Mouse (Mus musculus) bone marrow, adult 2 months (tissue): ENCODE results near the gene Brsk1. TPM values are rescaled to one million over a fixed set of nuclear protein-coding genes. Genes with fewer than 3 reads are reported as not detected.

ENCODE experiments used
- H3K27ac ChIP-seq: fragments of 200-500 bp; 2 replicates; pipeline ENCODE4 v1.5.1; 2012; ENCODE audit warnings: low read depth, mild to moderate bottlenecking, control low read depth, inconsistent platforms, low read length; ENCODE audit not compliant: control insufficient read depth, poor library complexity, insufficient read depth
- H3K4me1 ChIP-seq: fragments of 200-500 bp; 2 replicates; pipeline ENCODE4 v1.6.1; 2011; ENCODE audit warnings: low read length; ENCODE audit not compliant: control insufficient read depth, insufficient read depth
- H3K4me3 ChIP-seq: fragments of 200-500 bp; replicated peaks from 2 replicates; pipeline ENCODE3; 2011; ENCODE audit warnings: mild to moderate bottlenecking, low read depth, low read length, control low read depth; ENCODE audit not compliant: control insufficient read depth
- CTCF ChIP-seq: fragments of 200-500 bp; IDR thresholded peaks from 2 replicates; pipeline ENCODE4 v1.5.1; 2011; ENCODE audit warnings: low read length, control low read depth; ENCODE audit not compliant: control insufficient read depth, insufficient read depth
- POLR2A ChIP-seq: fragments of 200-500 bp; IDR thresholded peaks from 2 replicates; pipeline ENCODE4 v1.6.1; 2011; ENCODE audit warnings: low read depth, mild to moderate bottlenecking, control low read depth, low read length, borderline replicate concordance; ENCODE audit not compliant: control insufficient read depth
- WGBS: fragments of 180-500 bp; shearing (Covaris S2); methylation state at CpG from one replicate; pipeline ENCODE4 v1.1.7; 2018; 5-methylcytosine and 5-hydroxymethylcytosine counted together
- polyA plus RNA-seq: library from polyadenylated mRNA; stranded (reverse); fragments of >200 nt; gene quantifications from 2 replicates; pipeline ENCODE4 v1.2.4, GENCODE M21; 2011; ENCODE audit warnings: low replicate concordance; ENCODE audit not compliant: missing spikeins, insufficient read depth, insufficient read length

The Brsk1 gene
- polyA plus RNA-seq, 1 experiment, result 3.7 TPM

GRCm38 (mm10) chr7:4705098-4705497 is 14.7 kb downstream of the Brsk1 start:
- H3K4me3 ChIP-seq, result no peak overlapping the region
- no peaks in the 10 kb centered on the region for H3K4me1 ChIP-seq
- no peak overlapping the region for H3K27ac ChIP-seq
- WGBS, result 32% methylated on average over 18 of the region's 18 CpGs
- TF ChIP-seq CTCF, result peak; percentile 31; the same call in 1 of the 2 replicates
- TF ChIP-seq POLR2A, result no peak

- Histone ChIP-seq H3K4me1 (no peaks in the 10 kb centered on the region), H3K4me3 (no peak overlapping the region), H3K27ac (no peak overlapping the region)
- TF ChIP-seq CTCF, result no peak
- TF ChIP-seq POLR2A, result no peak
- 62% methylated on average over 3 of the region's 3 CpGs for WGBS
Observed at GRCm38 (mm10) chr7:4712594-4712993, 22.2 kb downstream of the Brsk1 start.

- TF ChIP-seq CTCF (no peak), POLR2A (no peak)
- no peak overlapping the region for H3K27ac ChIP-seq
- H3K4me3 ChIP-seq, result no peak overlapping the region
- WGBS, result 57% methylated on average over 6 of the region's 6 CpGs
- peaks cover 5% of the 10 kb centered on the region; the same call in 1 of the 2 replicates for H3K4me1 ChIP-seq
Observed at GRCm38 (mm10) chr7:4716955-4717354, 26.6 kb downstream of the Brsk1 start.

- no peak for TF ChIP-seq POLR2A
- TF ChIP-seq CTCF, result no peak
- Histone ChIP-seq H3K4me3 (no peak overlapping the region), H3K4me1 (peaks cover 6% of the 10 kb centered on the region; the same call in 1 of the 2 replicates), H3K27ac (no peak overlapping the region)
- WGBS, result 86% methylated on average over 3 of the region's 3 CpGs
Observed at GRCm38 (mm10) chr7:4719276-4719675, 28.9 kb downstream of the Brsk1 start.

GRCm38 (mm10) chr7:4723508-4723907 is 33.1 kb downstream of the Brsk1 start:
- Histone ChIP-seq H3K27ac (peak overlapping the region; percentile 56), H3K4me3 (peak overlapping the region; percentile 69), H3K4me1 (peaks cover 10% of the 10 kb centered on the region; the same call in 1 of the 2 replicates)
- WGBS, result 23% methylated on average over 12 of the region's 12 CpGs
- TF ChIP-seq CTCF, result no peak
- TF ChIP-seq POLR2A, result no peak

GRCm38 (mm10) chr7:4724359-4724758 is 34.0 kb downstream of the Brsk1 start:
- Histone ChIP-seq H3K4me3 (peak overlapping the region; percentile 69), H3K27ac (peak overlapping the region; percentile 73), H3K4me1 (peaks cover 10% of the 10 kb centered on the region; the same call in 1 of the 2 replicates)
- TF ChIP-seq POLR2A, result no peak
- no peak for TF ChIP-seq CTCF
- WGBS, result 0% methylated on average over 3 of the region's 3 CpGs

GRCm38 (mm10) chr7:4725169-4725568 is 34.8 kb downstream of the Brsk1 start, which contains the start of gene Tmem150b:
Gene Tmem150b, minus strand, starts transcription at chr7:4725249.
- Histone ChIP-seq H3K4me3 (peak within 1 kb of the TSS; percentile 69), H3K27ac (peak within 1 kb of the TSS; percentile 73), H3K4me1 (peaks cover 6% of the 10 kb centered on the region; the same call in 1 of the 2 replicates)
- 1% methylated on average over 7 of the region's 7 CpGs for WGBS
- no peak for TF ChIP-seq POLR2A
- no peak for TF ChIP-seq CTCF

GRCm38 (mm10) chr7:4731090-4731489 is 40.7 kb downstream of the Brsk1 start:
- peaks cover 8% of the 10 kb centered on the region for H3K4me1 ChIP-seq
- TF ChIP-seq POLR2A (no peak), CTCF (no peak)
- no peak overlapping the region for H3K4me3 ChIP-seq
- no peak overlapping the region for H3K27ac ChIP-seq
- 42% methylated on average over 5 of the region's 5 CpGs for WGBS

GRCm38 (mm10) chr7:4732968-4733392 is 42.6 kb downstream of the Brsk1 start:
- Histone ChIP-seq H3K27ac (no peak overlapping the region), H3K4me1 (peaks cover 8% of the 10 kb centered on the region), H3K4me3 (no peak overlapping the region)
- TF ChIP-seq CTCF, result no peak
- TF ChIP-seq POLR2A, result no peak
- WGBS, result 53% methylated on average over 6 of the region's 6 CpGs
